Mouse (Mus musculus) embryonic fibroblast, embryonic 13.5 days (primary cell): ENCODE measurements around the gene A830031A19Rik. TPM values are rescaled to one million over a fixed set of nuclear protein-coding genes. Genes with fewer than 3 reads are reported as not detected.

Source experiments
- H3K27ac ChIP-seq: 2 replicates; pipeline ENCODE4 v1.5.1; 2012; ENCODE audit warnings: low read length, control low read depth, inconsistent platforms; ENCODE audit not compliant: insufficient read depth
- H3K4me1 ChIP-seq: 2 replicates; pipeline ENCODE4 v1.6.1; 2011; ENCODE audit warnings: low read length; ENCODE audit not compliant: control insufficient read depth, insufficient read depth
- H3K4me3 ChIP-seq: 2 replicates; pipeline ENCODE4 v1.5.1; 2011; ENCODE audit warnings: mild to moderate bottlenecking, control low read depth, low read length; ENCODE audit not compliant: insufficient read depth
- CTCF ChIP-seq: IDR thresholded peaks from 2 replicates; pipeline ENCODE4 v1.5.1; 2011; ENCODE audit warnings: mild to moderate bottlenecking, control low read depth, low read length, moderate library complexity, borderline replicate concordance; ENCODE audit not compliant: insufficient read depth
- POLR2A ChIP-seq: IDR thresholded peaks from 2 replicates; pipeline ENCODE4 v1.6.1; 2011; ENCODE audit warnings: low read depth, mild to moderate bottlenecking, control low read depth, low read length, moderate library complexity
- polyA plus RNA-seq: library from polyadenylated mRNA; stranded (reverse); fragments of >200 nt; gene quantifications from 2 replicates; pipeline ENCODE4 v1.2.4, GENCODE M21; 2011; ENCODE audit warnings: low read depth; ENCODE audit not compliant: missing spikeins, insufficient read length

The A830031A19Rik gene
- polyA plus RNA-seq, 1 experiment = not detected

DNA sequence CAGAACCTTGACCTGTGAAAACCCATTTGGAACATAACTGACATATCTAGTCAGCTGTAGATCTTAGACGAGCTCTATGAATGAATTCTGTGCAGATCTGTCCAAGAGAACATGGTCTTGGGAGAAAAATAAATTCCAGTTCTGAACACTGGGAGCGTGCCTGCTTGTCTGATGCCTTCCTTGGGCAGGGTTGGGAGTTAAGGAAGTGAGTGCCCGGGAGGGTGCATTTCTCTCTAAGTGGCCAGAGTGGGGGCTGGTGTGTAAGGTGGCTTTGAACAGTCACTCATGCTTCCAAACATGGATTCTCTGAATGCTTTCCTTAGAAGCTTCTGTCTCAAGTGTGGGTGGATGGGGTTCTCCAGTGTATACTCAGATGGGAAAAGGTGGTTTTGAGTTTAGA, 34.1 kb upstream of the A830031A19Rik start:
- H3K27ac ChIP-seq = no peak overlapping the region
- H3K4me1 ChIP-seq = no peaks in the 10 kb centered on the region; the same call in 1 of the 2 replicates
- TF ChIP-seq CTCF = no peak
- TF ChIP-seq POLR2A = no peak
- no peak overlapping the region for H3K4me3 ChIP-seq

DNA sequence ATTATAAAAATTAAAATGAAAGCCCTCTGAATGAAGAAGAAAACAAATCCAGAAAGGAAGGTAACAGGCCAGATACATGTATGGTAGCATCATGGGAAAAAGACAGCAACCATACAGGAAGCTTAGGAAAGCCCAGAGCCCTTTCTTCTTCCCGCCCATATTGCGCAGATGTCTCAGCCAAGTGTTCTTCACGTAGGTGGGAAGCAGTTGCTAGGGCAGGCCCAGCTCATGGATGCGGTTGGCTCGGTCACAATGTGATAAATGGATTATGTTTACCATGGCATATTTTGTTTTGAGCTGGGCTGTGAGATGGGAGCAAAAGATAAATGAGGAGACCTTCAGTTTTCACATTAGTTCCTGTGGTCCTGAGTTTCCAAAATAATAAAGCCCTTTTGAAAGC, 32.6 kb upstream of the A830031A19Rik start:
- no peaks in the 10 kb centered on the region; the same call in 1 of the 2 replicates for H3K4me1 ChIP-seq
- TF ChIP-seq POLR2A (no peak), CTCF (no peak)
- H3K4me3 ChIP-seq = no peak overlapping the region
- no peak overlapping the region for H3K27ac ChIP-seq

DNA sequence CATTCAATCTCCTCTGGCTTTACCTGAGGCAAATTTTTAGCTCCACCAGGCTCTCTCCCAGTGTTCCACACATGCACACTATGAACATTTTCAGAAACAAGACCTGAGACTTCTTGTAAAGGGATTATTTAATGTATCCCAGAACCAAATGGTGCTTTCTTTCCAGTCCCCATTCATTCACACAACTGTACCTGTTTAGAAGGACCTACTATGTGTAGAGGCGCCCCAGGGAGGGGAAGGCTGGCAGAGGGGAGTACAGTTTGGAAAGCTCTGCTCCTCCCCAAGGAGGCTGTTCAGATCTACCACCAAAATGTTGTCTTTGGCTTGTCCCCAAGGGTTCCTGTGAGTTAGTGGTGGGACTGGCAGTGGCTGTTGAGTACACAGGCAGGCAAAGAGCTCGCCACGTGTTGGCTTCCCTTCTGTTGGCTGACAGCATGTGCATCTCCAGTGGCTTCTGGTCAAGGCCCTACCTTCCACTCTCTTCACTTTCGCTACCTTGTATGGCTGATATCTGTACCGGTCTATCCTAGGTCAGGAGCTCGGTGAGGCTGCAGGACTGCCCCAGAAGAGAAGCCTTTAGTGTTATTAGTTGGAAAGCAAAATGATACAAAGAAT, 28.4 kb upstream of the A830031A19Rik start:
- no peak for TF ChIP-seq CTCF
- Histone ChIP-seq H3K4me1 (no peaks in the 10 kb centered on the region; the same call in 1 of the 2 replicates), H3K4me3 (no peak overlapping the region), H3K27ac (no peak overlapping the region)

DNA sequence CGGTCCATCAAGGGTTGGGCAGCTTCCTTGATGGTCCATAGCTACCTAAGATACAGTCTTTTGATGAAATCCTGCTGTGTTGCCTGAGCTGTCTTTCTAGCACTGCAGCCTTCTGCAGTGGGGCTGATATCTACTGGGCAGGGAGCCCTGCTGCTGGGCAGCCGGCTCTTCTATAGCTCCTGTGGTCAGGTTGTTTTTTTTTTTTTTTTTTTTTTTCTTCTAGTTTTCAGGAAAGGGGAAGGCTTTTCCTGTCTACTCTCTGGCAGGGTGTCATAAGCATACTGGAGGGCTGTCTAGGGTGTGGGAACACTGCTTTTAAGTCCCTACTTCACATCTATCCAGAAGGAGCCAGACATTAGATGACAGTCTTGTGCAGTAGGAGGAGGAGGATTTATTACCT, 27.5 kb upstream of the A830031A19Rik start:
- Histone ChIP-seq H3K4me3 (no peak overlapping the region), H3K27ac (no peak overlapping the region), H3K4me1 (peaks cover 3% of the 10 kb centered on the region)
- TF ChIP-seq POLR2A = no peak
- no peak for TF ChIP-seq CTCF

DNA sequence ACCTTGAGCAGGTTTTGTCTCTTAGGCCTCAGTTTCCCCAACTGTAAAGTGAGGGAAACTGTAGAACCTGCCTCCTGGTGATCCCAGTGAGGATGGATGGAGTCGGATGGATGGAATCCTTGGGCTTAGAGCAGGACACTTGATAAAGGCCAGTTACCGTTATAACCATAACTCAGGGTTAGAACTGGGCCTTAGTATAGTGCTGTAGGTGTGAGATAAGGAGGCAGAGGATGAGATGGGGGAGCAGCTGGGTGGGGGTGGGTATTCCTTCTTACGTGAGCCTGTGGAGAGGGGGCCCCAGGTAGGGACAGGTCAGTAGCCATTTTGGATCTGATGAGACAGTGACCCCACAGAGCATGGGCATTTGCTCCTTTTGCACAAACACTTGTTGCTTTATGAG, 26.8 kb upstream of the A830031A19Rik start:
- Histone ChIP-seq H3K4me1 (peaks cover 5% of the 10 kb centered on the region), H3K27ac (no peak overlapping the region), H3K4me3 (no peak overlapping the region)
- TF ChIP-seq CTCF = no peak
- TF ChIP-seq POLR2A = no peak

DNA sequence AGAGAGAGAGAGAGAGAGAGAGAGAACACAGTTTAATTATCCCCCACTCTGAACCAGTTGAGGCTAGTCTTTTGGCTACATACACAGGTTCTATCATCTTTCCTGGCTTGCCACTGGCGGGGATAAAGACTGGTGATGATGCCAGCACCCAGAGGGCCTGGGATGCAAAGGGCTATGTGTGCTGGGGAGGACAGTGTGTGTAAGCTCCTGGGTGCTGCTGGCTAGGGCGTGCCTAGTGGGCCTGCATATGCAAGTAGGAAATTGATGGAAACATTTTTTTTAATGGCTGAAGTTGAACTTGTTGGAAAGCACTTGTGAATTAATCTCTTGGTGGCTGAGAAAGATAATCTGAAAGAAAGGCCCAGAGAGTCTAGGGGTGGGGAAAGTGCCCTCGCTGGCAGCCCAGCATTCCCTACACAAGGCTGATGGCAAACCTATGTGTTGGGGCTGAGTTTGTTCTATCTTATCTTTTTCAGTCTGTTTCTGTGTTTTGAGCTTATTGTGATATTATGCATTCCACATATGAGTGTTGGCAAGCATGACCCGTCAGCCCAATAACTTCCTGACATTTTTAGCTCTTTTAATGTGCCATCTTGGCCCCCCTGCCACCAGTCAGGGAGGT, 25.7 kb upstream of the A830031A19Rik start:
- H3K27ac ChIP-seq = no peak overlapping the region
- H3K4me1 ChIP-seq = peaks cover 5% of the 10 kb centered on the region
- H3K4me3 ChIP-seq = no peak overlapping the region
- TF ChIP-seq CTCF (no peak), POLR2A (no peak)

DNA sequence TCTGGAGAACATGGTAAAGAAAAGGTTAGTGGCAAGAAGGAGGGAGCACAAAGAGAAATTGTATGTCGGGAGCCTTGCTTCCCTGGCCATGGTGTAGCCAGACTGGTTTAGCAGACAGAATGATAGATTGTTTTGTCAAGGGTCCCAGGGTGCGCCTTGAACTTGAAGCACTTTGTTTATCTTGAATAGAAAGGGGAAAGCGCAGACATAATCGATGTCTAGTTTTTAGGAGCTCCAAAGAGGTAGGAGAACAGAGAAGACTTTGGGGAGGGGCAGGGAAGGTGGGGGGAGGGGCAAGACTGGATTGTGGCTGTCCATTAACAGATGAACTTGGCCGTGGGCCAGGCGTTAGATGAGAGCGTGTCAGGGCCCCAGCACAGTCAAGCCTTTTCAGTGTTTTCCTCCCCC, 25.0 kb upstream of the A830031A19Rik start:
- Histone ChIP-seq H3K27ac (no peak overlapping the region), H3K4me1 (peaks cover 5% of the 10 kb centered on the region), H3K4me3 (no peak overlapping the region)
- TF ChIP-seq CTCF (no peak), POLR2A (no peak)

DNA sequence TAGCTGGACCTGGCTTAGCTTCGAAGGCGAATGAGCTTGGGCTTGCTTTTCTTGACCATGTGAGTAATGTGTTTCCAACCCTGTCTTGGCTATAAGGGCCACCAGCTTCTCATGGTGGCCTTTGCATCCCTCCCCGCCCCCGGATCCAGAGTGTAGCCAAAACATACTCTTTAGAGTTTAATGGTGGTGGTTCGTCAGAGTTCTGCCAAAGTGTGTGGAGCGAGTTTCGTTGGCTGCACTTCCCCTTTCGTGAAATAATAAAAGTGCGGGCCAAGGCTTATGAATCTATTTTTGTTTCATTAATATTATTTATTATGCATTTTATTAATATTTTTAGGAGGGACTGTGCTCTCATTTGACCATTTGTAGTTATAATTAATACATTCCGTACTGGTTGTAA, 24.4 kb upstream of the A830031A19Rik start:
- Histone ChIP-seq H3K27ac (no peak overlapping the region), H3K4me1 (peaks cover 5% of the 10 kb centered on the region), H3K4me3 (no peak overlapping the region)
- TF ChIP-seq POLR2A (no peak), CTCF (no peak)

DNA sequence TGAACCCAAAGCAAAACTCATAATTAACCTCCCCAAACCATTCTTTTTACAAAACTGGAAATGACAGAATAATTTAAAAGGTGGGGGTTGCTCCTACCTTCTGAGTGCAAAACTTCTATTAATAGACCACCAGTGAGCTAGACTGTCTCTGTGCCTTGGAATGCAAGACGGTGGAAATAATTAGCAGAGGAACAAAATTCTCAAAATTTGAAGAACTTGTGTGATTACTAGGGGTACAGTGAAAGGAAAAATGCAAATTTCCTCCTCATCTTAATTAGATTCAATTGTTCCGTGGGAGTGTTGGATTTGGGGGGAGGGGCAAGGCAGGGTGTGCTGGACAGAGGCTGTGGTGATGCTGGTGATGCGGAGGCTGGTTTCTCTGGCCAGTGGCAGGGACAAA, 23.8 kb upstream of the A830031A19Rik start:
- TF ChIP-seq POLR2A (no peak), CTCF (no peak)
- no peak overlapping the region for H3K4me3 ChIP-seq
- no peak overlapping the region for H3K27ac ChIP-seq
- H3K4me1 ChIP-seq = peaks cover 5% of the 10 kb centered on the region

DNA sequence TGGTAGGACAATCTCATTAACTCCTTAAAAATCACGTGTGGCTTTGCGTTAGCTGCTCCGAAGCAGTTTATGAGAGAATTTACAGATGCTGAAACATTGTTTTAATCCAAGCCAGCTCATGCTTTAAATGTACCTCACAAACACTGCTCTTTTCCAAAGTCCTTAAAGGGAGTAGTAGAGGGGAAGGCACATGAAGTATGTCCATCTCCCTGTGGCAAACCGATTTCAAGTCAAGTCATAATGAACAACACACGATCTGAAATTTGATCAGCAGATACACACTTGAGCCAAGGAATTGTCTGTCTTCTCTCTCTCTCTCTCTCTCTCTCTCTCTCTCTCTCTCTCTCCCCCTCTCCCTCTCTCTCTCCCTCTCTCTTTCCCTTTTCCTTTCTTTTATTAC, 23.2 kb upstream of the A830031A19Rik start:
- TF ChIP-seq CTCF (no peak), POLR2A (no peak)
- Histone ChIP-seq H3K4me1 (peaks cover 5% of the 10 kb centered on the region), H3K27ac (no peak overlapping the region), H3K4me3 (no peak overlapping the region)

DNA sequence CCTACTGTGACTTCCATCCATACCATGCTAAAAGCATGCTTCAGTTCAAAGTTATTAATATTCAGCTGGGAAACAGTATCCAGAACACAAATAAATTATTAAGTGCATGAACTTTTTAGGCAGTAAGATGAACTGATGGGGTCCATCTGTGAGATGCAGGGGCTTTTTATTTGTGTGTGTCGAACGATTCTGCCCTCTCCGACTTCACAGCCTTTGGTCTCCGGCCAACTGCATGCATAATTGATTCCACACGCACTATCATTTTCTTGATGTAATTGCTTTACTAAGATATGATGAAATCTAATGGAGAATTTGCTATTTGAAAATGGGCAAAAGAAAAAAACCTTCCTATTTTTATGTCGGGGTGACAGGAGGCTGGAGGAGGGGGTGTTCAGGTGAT, 22.2 kb upstream of the A830031A19Rik start:
- Histone ChIP-seq H3K27ac (no peak overlapping the region; the same call in 1 of the 2 replicates), H3K4me1 (peaks cover 5% of the 10 kb centered on the region), H3K4me3 (no peak overlapping the region)
- TF ChIP-seq CTCF = no peak

DNA sequence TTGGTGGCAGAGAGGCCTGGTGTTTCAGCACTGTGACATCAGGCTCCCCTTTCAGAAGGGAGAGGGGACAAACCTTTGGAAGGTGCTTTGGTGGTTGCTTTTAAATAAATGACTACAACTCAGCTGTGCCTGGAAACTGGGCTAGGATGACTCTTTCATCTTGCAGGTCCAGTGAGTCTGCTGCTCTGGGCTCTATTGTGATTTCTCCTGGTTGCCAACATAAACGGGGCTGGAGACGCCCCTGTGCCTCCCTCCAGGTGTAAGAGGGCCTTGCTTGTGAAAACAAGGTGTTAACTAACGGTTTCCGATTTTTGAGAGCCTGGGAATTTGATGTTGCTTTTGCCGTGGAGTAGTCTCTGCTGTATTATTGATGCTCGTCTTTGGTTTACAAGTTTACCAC, 21.6 kb upstream of the A830031A19Rik start:
- H3K4me1 ChIP-seq = peaks cover 8% of the 10 kb centered on the region
- H3K27ac ChIP-seq = no peak overlapping the region
- TF ChIP-seq POLR2A = no peak
- TF ChIP-seq CTCF = no peak
- H3K4me3 ChIP-seq = no peak overlapping the region
